Mouse (Mus musculus) lung, embryonic 14.5 days (tissue): ENCODE results near the gene Kctd21. TPM values are rescaled to one million over a fixed set of nuclear protein-coding genes. Genes with fewer than 3 reads are reported as not detected.

Source experiments
- ATAC-seq: fragments of 200-750 bp; cut with Nextera tagmentation; 2 replicates; pipeline ENCODE4 v1.8.0; 2017; ENCODE audit warnings: mild to moderate bottlenecking, moderate TSS enrichment, moderate library complexity; ENCODE audit not compliant: insufficient read depth
- DNase-seq: peaks from one replicate; pipeline ENCODE4 v3.0.0-alpha.2; 2015
- H3K27ac ChIP-seq: fragments of 300-500 bp; sonication (generic); 2 replicates; pipeline ENCODE4 v1.5.1; 2014; ENCODE audit warnings: low read depth, mild to moderate bottlenecking, moderate library complexity
- H3K27me3 ChIP-seq: fragments of 300-500 bp; sonication (generic); 2 replicates; pipeline ENCODE4 v1.6.1; 2014; ENCODE audit warnings: low read length, control low read depth; ENCODE audit not compliant: insufficient read depth
- H3K36me3 ChIP-seq: fragments of 300-500 bp; sonication (generic); 2 replicates; pipeline ENCODE4 v1.6.1; 2014; ENCODE audit warnings: control low read depth; ENCODE audit not compliant: insufficient read depth
- H3K4me1 ChIP-seq: fragments of 300-500 bp; sonication (generic); 2 replicates; pipeline ENCODE4 v1.6.1; 2014; ENCODE audit warnings: antibody characterized with exemption, control low read depth; ENCODE audit not compliant: insufficient read depth
- H3K4me2 ChIP-seq: fragments of 300-500 bp; sonication (generic); 2 replicates; pipeline ENCODE4 v1.6.1; 2014; ENCODE audit warnings: mild to moderate bottlenecking
- H3K4me3 ChIP-seq: fragments of 300-500 bp; sonication (generic); 2 replicates; pipeline ENCODE4 v1.5.1; 2014; ENCODE audit warnings: low read depth, low read length
- H3K9ac ChIP-seq: fragments of 300-500 bp; sonication (generic); 2 replicates; pipeline ENCODE4 v1.6.1; 2014
- H3K9me3 ChIP-seq: fragments of 300-500 bp; sonication (generic); 2 replicates; pipeline ENCODE4 v1.6.1; 2016; ENCODE audit warnings: low read depth, low read length, control low read depth
- CTCF ChIP-seq: IDR thresholded peaks from 2 replicates; pipeline ENCODE4 v1.5.1; 2016; ENCODE audit warnings: antibody characterized with exemption, low read depth
- WGBS: fragments of 180-500 bp; shearing (Covaris S2); extraction: QIAGEN DNeasy Blood & Tissue Kit; methylation state at CpG from one replicate; pipeline ENCODE4 v1.1.7; 2014; 5-methylcytosine and 5-hydroxymethylcytosine counted together
- polyA plus RNA-seq: library from polyadenylated mRNA; unstranded; fragments of >200 nt; fragmentation: Nextera tagmentation; extraction: Ambion mirVana; gene quantifications from 2 replicates; pipeline ENCODE4 v1.2.1, GENCODE M21; 2014

Gene Kctd21
- polyA plus RNA-seq, 1 experiment from 2014 or later: 4.7 TPM

DNA sequence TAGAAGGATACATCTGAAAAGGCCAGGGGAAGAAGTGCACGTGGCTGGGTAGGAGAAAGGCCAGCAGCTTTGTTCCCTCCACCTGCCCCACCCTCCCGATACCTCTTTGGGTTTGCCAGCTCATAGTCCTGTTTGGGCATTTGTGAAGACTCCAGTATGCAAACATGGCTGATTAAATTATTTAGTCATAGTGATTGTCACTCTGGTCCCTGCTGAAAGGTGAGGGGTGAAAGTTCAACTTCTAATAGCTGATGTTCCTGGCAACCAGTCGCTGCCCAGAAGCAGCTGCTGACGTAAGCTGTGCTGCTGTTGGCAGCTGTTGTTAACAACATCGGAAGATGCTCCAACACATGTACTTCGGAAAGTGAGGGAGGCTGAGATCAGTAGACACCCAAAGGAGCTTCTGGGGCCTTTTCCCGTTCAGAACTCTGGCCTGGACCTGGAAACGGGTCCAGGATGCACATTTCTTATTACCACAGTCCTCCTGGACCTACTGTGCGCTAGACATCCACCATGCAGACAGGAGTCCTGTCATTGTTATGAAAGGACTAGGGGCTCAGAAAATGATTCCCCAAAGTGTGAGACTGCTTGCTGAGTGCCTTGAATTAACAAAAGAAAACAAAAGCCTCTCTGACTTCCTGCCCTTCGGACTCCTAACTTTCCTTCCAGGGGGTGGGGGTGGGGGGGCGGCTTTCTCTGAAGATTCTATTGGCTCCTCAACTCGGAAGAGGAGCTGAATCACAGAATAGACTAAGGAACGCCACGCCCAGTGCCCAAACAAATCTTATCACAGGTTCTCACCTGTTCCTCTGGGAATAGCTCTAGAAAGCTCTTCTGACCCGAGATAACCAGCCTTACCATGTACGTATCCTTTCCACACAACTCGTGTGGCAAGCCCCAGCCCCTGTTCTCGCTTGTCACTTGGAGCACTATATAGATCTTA lies 9.1 kb downstream of the Kctd21 start:
- no peak overlapping the region for H3K4me2 ChIP-seq
- H3K9me3 ChIP-seq: no peaks in the 10 kb centered on the region
- H3K27me3 ChIP-seq: no peaks in the 10 kb centered on the region
- DNase-seq: no peak
- H3K36me3 ChIP-seq: no peaks in the 10 kb centered on the region
- H3K4me3 ChIP-seq: no peak overlapping the region
- no peak for TF ChIP-seq CTCF
- ATAC-seq: no peak
- H3K4me1 ChIP-seq: 0 out of 2 replicates have a peak, but pooled peaks cover 6% of the 10 kb centered on the region
- H3K9ac ChIP-seq: no peak overlapping the region
- no peak overlapping the region for H3K27ac ChIP-seq
- WGBS: 44% methylated on average over 18 of the region's 18 CpGs

DNA sequence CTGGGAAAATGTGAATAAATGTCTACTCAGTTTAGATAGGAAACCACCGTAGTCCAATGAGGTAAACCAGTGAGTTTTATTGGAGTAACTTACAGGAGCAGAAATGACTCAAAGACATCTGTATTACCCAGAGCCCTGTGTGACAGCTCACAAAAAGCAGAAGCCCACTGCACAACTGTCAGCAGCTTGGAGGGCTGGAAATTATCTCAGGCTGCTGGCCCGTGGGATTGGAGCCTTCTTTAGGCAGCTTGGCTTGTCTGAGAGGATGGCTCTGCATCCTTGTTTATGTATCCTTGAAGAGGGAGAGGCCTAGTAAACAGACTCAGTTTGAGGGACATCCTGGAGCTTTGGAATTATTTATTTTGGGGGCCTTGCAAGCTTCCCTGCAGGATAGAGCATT lies 10.8 kb downstream of the Kctd21 start:
- Histone ChIP-seq H3K27me3 (no peaks in the 10 kb centered on the region), H3K9me3 (no peaks in the 10 kb centered on the region), H3K4me2 (no peak overlapping the region), H3K4me1 (0 out of 2 replicates have a peak, but pooled peaks cover 6% of the 10 kb centered on the region), H3K9ac (no peak overlapping the region), H3K4me3 (no peak overlapping the region), H3K27ac (no peak overlapping the region), H3K36me3 (no peaks in the 10 kb centered on the region)
- DNase-seq (no peak), ATAC-seq (no peak)
- WGBS: 61% methylated on average over 2 of the region's 2 CpGs
- TF ChIP-seq CTCF: no peak

DNA sequence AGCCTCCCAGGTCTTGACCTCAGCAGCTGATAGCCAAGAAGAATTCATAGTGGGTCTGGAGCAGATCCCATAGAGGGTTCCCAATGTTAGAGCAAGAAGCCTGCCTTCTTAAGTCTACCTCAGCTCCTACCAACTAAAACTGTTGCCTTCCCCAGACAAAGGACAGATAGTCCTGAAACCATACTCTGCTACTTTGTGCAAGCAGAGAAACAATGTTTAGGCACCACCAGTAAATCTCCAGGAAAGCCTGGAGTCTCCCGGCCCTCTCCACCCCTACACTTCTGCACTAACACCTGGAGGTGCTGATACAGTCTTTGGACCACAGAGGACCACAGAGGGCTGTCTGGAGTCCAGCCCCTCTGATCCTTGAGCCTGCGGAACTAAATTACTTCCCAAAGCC lies 12.5 kb downstream of the Kctd21 start:
- 57% methylated on average over 2 of the region's 2 CpGs for WGBS
- H3K4me2 ChIP-seq: no peak overlapping the region
- no peaks in the 10 kb centered on the region for H3K9me3 ChIP-seq
- no peak overlapping the region for H3K4me3 ChIP-seq
- H3K27me3 ChIP-seq: no peaks in the 10 kb centered on the region
- DNase-seq: no peak
- H3K27ac ChIP-seq: no peak overlapping the region; the same call in 1 of the 2 replicates
- no peak for TF ChIP-seq CTCF
- 0 out of 2 replicates have a peak, but pooled peaks cover 6% of the 10 kb centered on the region for H3K36me3 ChIP-seq
- no peak overlapping the region for H3K9ac ChIP-seq
- H3K4me1 ChIP-seq: 0 out of 2 replicates have a peak, but pooled peaks cover 6% of the 10 kb centered on the region
- ATAC-seq: no peak

DNA sequence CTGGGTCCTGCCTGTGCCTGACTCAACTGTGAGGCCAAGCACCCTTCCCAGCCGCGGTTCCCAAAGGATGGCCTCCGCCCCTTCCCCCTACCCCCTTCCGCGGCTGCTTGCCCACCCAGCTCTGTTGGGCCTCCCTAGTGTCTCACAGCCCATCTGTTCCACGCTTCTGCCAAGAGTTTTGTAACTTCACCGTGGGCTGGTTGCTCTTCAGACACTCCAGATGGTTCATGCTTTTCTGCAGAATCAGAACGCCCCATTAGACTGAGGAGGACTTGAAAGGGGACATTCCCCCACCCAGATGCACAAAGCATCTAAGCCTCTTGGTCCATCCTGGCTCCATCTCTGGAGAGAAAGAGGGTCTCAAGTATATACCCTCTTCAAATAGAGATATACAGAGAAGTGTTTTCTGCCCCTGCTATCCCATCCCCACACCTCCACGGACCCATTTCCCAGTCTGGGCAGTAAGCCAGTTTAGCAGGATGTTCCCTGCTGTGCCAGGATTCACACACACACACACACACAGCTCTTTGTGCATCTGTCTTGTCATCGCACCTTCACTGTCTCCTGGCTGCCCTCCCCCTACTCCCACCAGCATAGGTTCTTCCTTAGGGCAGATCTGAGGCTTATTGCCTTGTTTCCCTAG lies 13.2 kb downstream of the Kctd21 start:
- 0 out of 2 replicates have a peak, but pooled peaks cover 6% of the 10 kb centered on the region for H3K4me1 ChIP-seq
- H3K27ac ChIP-seq: no peak overlapping the region
- ATAC-seq (peak; percentile 40), DNase-seq (peak; percentile 52)
- 36% methylated on average over 10 of the region's 10 CpGs for WGBS
- no peak overlapping the region for H3K4me2 ChIP-seq
- no peak for TF ChIP-seq CTCF
- no peak overlapping the region for H3K4me3 ChIP-seq
- H3K36me3 ChIP-seq: 0 out of 2 replicates have a peak, but pooled peaks cover 6% of the 10 kb centered on the region
- H3K9ac ChIP-seq: no peak overlapping the region; the same call in 1 of the 2 replicates
- H3K9me3 ChIP-seq: no peaks in the 10 kb centered on the region
- H3K27me3 ChIP-seq: no peaks in the 10 kb centered on the region

DNA sequence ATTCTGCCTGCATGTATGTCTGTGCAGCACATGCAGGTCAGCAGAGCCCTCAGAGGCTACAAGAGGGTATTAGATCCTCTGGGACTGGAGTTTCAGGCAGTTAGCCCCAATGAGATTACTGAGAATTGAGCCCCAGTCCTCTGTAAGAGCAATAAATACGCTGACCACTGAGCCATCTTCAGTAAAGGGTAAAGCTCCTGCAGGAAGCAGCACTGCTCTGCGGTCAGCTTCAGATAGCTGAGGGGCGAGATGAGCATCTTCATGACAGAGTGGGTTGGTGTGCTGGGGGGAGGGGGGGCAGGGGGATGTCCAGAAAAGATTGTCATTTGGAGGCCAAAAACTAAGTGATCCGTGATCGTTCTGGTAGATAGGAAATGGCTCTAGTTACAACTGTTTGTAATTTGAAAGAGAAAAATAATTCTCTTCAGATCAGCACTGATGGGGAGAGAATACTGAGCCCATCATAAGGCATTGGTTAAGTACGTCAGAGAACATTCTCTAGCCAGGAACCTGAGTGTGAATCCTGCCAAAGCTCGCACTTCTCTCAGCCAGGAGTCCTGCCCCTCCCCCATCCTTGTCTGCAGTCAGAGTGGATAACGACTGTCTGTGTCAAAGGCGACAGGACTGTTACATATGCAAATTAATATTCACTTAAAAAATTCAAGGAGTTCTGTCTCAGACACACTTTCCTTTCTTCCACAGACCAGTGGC lies 14.1 kb downstream of the Kctd21 start:
- no peak for ATAC-seq
- H3K27ac ChIP-seq: no peak overlapping the region

DNA sequence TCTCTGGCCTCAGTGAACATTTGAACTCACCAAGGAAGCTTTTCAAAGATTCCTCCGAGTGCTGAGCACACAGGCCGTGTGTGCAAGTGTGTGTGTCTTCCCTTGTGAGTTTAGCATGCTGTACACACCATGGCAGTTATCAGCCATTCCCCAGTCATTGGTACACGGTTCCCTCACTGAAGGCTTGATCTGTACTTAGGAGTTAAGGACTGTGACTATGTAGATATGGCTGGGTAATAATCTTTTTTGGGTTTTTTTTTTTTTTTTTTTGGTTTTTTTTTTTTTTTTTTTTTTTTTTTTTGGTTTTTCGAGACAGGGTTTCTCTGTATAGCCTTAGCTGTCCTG lies 14.7 kb downstream of the Kctd21 start:
- TF ChIP-seq CTCF: no peak
- no peak overlapping the region for H3K4me2 ChIP-seq
- H3K9ac ChIP-seq: no peak overlapping the region
- H3K9me3 ChIP-seq: no peaks in the 10 kb centered on the region
- 0 out of 2 replicates have a peak, but pooled peaks cover 6% of the 10 kb centered on the region for H3K4me1 ChIP-seq
- ATAC-seq (no peak), DNase-seq (no peak)
- H3K36me3 ChIP-seq: 0 out of 2 replicates have a peak, but pooled peaks cover 6% of the 10 kb centered on the region
- no peaks in the 10 kb centered on the region for H3K27me3 ChIP-seq
- 85% methylated on average over 4 of the region's 4 CpGs for WGBS
- no peak overlapping the region for H3K27ac ChIP-seq
- H3K4me3 ChIP-seq: no peak overlapping the region

More for the DNA sequence above, 14.1 kb downstream of the Kctd21 start:
- Histone ChIP-seq H3K9me3 (no peaks in the 10 kb centered on the region), H3K36me3 (0 out of 2 replicates have a peak, but pooled peaks cover 6% of the 10 kb centered on the region), H3K9ac (no peak overlapping the region), H3K27me3 (no peaks in the 10 kb centered on the region), H3K4me3 (no peak overlapping the region), H3K4me1 (0 out of 2 replicates have a peak, but pooled peaks cover 6% of the 10 kb centered on the region), H3K4me2 (no peak overlapping the region)
- DNase-seq: no peak
- WGBS: 64% methylated on average over 9 of the region's 9 CpGs
- TF ChIP-seq CTCF: no peak
